Mouse (Mus musculus) erythroblast, embryonic 14.5 days (primary cell): ENCODE results near the gene Nav2.

Experiments
- GATA1 ChIP-seq: IDR thresholded peaks from 2 replicates; pipeline ENCODE4 v1.6.1; 2012; ENCODE audit warnings: low read length, inconsistent platforms, mixed read lengths
- TAL1 ChIP-seq: IDR thresholded peaks from 3 replicates; pipeline ENCODE4 v1.6.1; 2012; ENCODE audit warnings: low read length, inconsistent platforms, mixed read lengths

- TF ChIP-seq GATA1: no peak
- no peak for TF ChIP-seq TAL1
Measured at GRCm38 (mm10) chr7:48864199-48864598, 44.3 kb upstream of the Nav2 start.
